Mouse (Mus musculus) mesoderm, embryonic 11.5 days (tissue): Measurements from ENCODE around the gene Fggy.

Experiments used
- DNase-seq: peaks from one replicate; pipeline ENCODE4 v3.0.0-alpha.2; 2012; ENCODE audit warnings: low read depth, low spot score

The Fggy gene

GRCm38 (mm10) chr4:95557333-95557956, at the start of gene Fggy:
TSS of gene Fggy (plus strand) at chr4:95557507.
- DNase-seq, result peak; percentile 95

- DNase-seq, result no peak
Measured at GRCm38 (mm10) chr4:95507946-95508311, 49.4 kb upstream of the Fggy start.

GRCm38 (mm10) chr4:95518382-95518781, 38.9 kb upstream of the Fggy start:
- DNase-seq, result no peak

- DNase-seq, result peak; percentile 21
Measured at GRCm38 (mm10) chr4:95519975-95520642, 37.2 kb upstream of the Fggy start.

GRCm38 (mm10) chr4:95520643-95521032, 36.7 kb upstream of the Fggy start:
- peak; percentile 23 for DNase-seq

- DNase-seq, result no peak
Measured at GRCm38 (mm10) chr4:95526588-95526987, 30.7 kb upstream of the Fggy start.

GRCm38 (mm10) chr4:95530757-95531156, 26.6 kb upstream of the Fggy start:
- DNase-seq, result no peak

GRCm38 (mm10) chr4:95533946-95534345, 23.4 kb upstream of the Fggy start:
- DNase-seq, result no peak

- DNase-seq, result no peak
Measured at GRCm38 (mm10) chr4:95541382-95542038, 15.8 kb upstream of the Fggy start.

- DNase-seq, result no peak
Measured at GRCm38 (mm10) chr4:95542039-95542790, 15.1 kb upstream of the Fggy start.

- no peak for DNase-seq
Measured at GRCm38 (mm10) chr4:95543529-95543928, 13.8 kb upstream of the Fggy start.

GRCm38 (mm10) chr4:95556663-95557332, 509 bp upstream of the Fggy start:
- DNase-seq, result peak; percentile 11

- peak; percentile 10 for DNase-seq
Measured at GRCm38 (mm10) chr4:95558271-95558888, 1.1 kb downstream of the Fggy start.

- DNase-seq, result no peak
Measured at GRCm38 (mm10) chr4:95571621-95572020, 14.3 kb downstream of the Fggy start.

GRCm38 (mm10) chr4:95573704-95574103, 16.4 kb downstream of the Fggy start:
- no peak for DNase-seq

GRCm38 (mm10) chr4:95575411-95575911, 18.2 kb downstream of the Fggy start:
- DNase-seq, result no peak

- DNase-seq, result no peak
Measured at GRCm38 (mm10) chr4:95579183-95579582, 21.9 kb downstream of the Fggy start.

GRCm38 (mm10) chr4:95584107-95584762, 26.9 kb downstream of the Fggy start:
- no peak for DNase-seq

GRCm38 (mm10) chr4:95586274-95587001, 29.1 kb downstream of the Fggy start:
- DNase-seq, result no peak
